Mouse (Mus musculus) cerebellum, adult 8-10 months (tissue): ENCODE data around the gene Slfn3.
"Not testable (repeated sequence)": the region's sequence is repeated elsewhere in the genome, so short reads cannot be mapped to it uniquely, and the experiment has no call there.

Experiments used
- DNase-seq: peaks from one replicate; pipeline ENCODE4 v3.0.0; 2022

Slfn3 gene

DNA sequence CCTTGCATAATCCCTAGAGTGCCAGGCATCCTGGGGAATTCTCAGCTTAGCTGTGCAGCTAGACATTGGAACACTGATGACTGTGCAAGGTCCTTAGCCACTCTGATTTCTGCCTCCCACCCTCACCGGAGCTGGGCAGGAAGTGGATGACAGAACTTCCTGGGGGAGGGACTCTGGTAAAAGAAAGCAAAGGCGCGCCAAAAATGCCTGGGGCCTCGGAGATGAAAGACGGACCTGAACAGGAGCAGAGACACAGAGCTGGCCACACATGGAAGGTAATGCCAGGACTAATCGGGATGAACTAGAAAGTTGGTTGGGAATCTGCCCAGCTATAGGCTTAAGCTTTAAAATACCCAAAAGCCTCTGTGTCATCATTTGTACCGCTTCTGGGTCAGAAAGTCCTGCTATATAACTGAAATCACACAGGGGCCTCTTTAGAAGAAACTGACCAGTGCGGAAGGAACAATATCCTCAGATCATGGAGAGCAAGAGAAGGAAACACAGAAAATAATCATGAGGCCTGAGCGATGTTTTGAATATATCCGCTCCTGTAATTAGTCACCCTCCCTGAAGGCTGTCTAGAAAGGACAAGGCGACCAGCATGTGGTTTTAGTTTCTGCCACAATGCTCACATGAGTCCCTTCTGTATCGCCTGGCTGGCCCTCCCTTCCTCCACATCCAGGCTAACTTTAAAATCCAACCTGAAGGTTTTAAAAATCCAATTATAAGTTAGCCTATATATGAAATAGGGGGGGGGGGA lies at the start of gene Slfn3:
Gene Slfn3 (plus strand): TSS at position 197 of the 760 bp plus-strand sequence.
- no peak for DNase-seq

DNA sequence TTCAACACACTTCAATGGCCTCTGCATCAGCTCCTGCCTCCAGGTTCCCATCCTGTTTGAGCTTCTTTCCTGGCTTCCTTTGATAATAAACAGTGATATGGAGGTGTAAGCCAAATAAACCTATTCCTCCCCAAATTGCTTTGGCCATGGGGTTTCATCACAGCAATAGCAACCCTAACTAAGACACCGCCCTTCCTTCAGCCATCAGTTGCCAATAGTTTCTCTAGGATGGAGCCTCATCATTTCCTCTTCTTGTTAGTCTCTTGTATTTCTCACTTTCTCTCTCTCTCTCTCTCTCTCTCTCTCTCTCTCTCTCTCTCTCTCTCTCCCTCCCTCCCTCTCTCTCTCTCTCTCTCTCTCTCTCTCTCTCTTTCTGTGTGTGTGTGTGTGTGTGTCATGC lies 42.2 kb upstream of the Slfn3 start:
- not testable (repeated sequence) for DNase-seq

DNA sequence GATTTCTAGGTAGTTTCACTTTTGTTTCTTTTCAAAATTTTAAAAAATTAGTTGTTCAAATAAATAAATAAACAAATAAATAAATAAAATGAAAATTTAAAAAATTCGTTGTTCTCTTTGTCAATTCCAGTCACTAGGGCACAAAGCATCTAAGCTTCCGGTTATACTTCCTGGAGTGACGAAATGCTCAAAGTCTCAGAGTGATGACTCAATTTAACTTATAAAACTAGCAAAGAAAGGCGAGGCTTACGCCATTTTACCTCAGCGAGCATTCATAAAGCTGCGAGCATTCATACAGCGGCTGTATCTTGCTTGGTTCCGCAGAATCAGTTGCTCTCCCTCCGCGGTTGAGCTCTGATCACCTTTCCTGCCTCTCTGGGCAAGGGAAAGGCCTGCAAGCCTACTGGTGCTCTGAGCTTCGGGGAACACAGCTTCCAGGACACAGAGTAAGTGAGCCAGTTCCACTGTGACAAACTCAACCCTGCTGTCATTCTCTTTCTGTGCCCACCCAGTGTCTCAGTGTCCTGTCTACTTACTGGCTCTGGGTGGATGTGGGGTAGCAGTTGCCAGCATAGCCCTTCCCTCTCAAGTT lies 16.1 kb upstream of the Slfn3 start, which contains the start of gene Slfn4:
Gene Slfn4 (plus strand): TSS at position 239 of the 592 bp plus-strand sequence.
- no peak for DNase-seq

DNA sequence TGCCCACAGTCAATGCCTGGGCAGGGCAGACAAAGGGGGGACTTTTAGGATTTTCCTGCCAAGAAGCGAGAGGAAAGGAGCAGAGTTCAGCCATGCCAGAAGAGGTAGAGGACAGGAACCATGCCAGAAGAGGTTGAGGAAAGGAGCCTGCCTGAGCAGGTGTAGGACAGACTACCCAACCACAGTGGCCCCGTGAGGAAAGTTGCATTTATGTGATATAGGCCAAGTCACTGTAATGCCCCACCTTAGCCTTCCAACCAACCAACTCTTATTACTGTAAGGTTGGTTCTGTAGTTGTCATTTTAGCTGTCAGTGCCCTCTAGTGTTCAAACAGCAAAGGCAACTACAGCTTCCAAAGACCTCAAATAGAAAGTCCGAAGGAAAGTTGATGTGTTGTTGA lies 871 bp downstream of the Slfn3 start:
- no peak for DNase-seq

DNA sequence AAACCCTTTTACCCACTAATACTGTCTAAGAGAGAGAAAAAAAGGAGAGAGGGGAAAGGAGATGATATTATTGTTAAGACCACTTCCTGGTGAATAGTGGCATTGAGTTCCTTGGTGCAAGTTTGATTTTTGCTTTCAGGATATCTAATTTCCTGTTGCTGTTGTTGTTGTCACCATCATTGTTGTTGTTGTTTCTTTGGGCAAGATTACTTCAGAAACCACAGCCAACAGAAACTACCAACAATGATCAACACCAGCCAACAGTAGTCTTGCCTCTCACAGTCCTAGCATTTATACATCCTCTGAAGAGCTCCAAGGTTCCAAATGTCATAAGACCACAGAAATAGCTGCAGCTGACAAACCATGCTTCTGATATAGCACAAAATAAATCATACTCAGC lies 13.9 kb downstream of the Slfn3 start:
- no peak for DNase-seq

DNA sequence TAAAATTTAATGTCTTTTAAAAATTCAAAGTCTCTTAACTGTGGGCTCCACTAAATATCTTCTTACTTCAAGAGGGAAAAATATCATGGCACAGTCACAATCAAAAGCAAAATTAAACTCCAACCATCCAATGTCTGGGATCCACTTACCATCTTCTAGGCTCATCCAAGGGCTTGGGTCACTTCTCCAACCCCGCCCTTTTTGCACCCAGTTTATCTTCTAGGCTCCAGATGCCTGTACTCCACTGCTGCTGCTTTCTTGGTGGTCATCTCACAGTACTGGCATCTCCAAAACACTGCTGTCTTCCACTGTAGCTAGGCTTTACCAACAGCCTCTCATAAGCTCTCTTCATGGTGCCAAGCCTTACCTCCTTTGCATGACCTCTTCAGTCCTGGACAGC lies 25.0 kb downstream of the Slfn3 start:
- no peak for DNase-seq

DNA sequence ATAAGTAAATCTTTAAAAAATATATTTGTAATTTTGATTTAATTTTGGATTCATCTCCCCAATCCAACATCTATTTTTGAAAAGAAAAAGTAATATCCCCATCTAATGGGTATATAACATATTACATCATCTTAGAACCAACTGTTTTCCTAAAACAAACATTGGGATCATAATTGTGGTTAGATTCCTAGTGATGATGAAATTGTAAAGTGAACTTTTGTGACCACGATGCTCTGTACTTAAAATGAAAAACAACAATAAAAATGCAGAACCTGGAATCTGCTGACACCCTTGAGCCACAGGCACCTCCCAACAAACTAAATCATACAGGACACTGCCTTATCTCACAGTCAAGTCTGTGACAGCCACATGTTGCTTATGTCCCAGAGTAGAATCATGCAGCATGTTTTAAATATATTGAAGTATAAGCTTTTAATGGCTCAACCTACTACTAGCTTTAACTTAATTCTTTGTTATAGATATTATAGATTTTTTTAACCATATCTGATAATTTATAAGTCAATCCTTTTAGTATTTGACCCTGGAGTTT lies 30.3 kb downstream of the Slfn3 start:
- no peak for DNase-seq

DNA sequence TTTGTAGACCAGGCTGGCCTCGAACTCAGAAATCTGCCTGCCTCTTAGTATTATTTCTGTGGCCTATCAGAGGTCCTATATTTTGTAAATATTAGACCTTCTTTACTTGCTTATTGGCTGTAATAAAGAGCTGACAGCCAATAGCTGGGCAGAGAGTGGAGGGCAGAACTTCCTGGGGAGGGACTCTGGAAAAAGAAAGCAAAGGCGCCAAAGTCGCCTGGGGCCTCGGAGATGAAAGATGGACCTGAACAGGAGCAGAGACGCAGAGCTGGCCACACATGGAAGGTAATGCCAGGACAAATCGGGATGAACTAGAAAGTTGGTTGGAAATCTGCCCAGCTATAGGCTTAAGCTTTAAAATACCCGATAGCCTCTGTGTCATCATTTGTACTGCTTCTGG lies 32.2 kb downstream of the Slfn3 start:
- no peak for DNase-seq

DNA sequence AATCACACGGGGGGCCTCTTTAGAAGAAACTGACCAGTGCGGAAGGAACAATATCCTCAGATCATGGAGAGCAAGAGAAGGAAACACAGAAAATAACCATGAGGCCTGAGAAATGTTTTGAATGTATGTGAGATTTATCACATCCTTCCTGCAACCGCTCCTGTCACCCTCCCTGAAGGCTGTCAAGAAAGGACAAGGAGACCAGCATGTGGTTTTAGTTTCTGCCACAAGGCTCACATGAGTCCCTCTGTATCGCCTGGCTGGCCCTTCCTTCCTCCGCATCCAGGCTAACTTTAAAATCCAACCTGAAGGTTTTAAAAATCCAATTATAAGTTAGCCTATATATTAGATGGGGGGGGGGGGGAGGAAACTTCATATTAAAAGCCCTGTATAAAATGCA lies 32.7 kb downstream of the Slfn3 start:
- not testable (repeated sequence) for DNase-seq

DNA sequence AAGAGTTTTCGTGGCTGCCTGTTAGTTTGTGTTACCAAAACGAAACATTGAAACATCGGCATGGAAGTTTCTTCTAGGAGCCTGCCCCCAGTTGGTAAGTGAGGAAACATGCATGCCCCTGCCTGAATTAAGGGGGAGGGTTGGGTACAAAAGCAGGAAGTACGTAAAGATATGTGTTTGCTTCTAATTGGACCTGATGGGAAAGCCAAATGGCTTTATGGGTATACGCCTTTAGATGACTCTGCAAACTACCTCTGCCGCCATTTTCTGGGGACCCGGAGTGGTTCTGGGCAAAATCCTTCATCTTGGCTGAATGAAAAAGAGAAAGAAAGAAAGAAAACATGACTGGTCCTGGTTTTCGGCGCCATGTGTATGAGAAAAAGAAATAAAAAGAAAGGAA lies 33.1 kb downstream of the Slfn3 start:
- DNase-seq: no peak

DNA sequence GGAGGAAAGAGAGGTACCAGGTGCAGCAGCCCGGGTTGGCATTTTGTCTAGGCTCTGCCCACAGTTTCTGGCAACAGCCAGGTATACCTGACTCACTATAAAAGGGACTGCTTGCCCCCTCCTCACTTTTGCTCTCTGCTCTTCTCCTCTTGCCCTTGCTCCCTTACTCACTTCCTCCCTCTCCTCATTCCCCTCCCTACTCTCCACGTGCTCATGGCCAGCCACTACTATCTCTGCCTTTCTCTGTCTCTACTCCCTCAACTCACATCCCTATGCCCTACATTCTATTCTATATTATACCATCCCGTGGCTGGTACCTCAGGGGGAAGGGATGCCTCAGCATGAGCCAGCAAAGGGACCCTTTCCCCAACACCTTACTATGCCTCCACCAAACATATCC lies 33.6 kb downstream of the Slfn3 start:
- DNase-seq: no peak

DNA sequence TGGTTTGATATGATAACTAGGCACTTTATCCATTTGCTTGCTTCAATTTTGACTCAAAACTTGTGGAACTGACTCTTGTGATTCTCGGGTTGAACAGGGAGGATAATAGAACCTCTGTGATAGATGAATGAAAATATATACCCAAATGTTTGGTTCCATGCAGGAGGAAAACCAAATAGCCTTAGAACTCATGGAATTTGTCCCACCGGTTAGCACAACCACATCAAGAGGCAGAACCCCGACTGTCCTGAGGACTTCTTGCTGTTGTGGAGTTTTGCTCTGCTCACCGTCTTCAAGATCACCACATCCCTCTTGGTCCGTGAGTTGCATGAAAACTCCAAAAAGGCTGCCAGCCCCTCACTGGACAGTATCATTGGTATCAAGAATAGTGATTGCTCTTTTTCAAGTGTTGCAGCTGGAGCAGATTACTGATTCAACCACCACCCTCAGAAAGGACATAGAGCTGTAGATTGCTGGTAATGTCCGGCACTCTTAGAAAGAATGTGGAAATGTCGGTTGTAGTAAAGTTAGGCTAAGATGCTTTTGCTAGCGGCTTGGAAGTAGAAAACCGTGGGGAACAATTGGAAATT lies 34.3 kb downstream of the Slfn3 start:
- DNase-seq: no peak

DNA sequence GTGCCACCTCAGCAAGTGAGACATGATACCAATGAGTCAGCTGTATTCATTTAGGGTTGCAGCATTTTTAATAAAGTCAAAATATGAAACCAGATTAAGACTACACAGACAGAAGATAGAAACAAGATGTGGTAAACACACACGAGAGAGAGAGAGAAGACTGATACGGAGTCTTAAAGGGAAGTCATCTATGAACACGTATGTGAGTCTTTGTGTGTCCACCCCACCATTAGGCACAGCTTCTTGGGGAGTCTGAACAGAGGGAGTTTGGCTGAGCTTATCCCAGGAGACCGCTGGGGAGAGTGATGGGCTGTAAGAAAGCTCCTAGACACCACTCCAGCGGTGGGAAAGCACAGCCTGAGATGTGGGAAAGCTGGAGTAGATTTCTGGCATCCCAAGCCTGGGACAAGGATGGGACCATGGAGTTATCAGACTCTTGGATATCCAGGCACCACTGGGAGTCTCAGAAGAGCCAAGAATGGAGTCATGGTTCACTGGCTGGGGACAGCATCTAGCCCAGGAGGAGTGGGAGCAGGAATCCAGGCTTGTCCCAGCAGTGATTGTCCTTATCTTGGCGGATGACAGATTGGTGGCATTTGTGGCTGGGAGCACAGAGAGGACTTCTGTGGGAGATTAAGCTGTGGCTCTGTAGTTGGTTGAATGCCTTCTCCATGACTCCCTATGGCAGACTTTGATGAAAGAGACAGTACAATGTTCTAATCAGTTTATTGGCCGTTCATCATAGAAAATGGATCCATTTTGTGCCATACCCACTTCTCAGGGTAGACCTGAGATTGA lies 37.0 kb downstream of the Slfn3 start:
- no peak for DNase-seq

DNA sequence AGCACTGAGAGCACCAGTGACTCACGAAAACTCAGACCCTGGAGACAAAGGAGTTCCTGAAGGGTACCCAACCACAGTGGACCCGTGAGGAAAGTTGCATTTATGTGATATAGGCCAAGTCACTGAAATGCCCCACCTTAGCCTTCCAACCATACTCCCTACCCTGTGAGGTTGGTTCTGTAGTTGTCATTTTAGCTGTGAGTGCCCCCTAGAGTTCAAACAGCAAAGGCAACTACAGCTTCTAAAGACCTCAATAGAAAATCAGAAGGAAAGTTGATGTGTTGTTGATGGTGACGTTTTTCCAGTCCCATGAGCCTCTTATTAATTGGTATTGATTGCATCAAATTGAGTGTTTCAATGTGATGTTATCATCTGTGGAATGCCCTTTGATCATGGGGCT lies 39.8 kb downstream of the Slfn3 start:
- DNase-seq: peak; percentile 0

DNA sequence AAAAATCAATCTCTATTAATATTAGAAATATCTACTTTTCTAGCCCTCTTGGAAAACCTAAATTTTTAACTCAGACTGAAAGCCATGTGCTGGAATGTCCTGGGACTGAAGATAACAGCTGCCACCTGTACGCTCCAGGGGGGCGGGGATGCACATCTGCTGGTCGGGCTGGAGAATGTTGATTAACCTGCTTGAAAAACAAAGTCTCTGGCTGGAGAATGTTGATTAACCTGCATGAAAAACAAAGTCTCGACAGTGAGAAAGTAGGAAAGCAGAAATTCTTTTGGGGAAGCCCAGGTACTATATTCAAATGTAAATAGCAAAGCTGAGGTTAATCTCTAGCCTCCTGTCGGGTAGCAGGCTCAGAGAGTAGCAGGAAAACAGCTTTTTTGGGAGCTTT lies 42.5 kb downstream of the Slfn3 start:
- not testable (repeated sequence) for DNase-seq

DNA sequence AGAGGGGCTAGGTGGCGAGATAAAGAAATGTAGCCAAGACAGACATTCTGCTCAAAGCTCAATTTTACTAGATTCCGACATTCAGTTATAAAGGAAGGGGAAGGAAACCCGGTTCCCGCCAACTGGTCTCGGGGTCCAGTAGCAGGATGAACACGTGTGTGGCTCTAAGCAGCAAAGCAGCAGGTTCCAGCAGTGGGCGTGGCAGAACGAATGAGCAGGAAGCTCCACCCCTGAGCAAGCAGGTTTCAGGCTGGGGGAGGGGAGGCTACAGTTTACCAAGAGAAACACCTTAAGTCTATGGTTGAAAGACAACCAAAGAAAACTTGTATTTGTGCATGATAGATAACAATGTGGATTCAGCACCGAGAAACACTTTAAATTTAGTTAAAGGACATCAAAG lies 46.3 kb downstream of the Slfn3 start:
- DNase-seq: not testable (repeated sequence)

DNA sequence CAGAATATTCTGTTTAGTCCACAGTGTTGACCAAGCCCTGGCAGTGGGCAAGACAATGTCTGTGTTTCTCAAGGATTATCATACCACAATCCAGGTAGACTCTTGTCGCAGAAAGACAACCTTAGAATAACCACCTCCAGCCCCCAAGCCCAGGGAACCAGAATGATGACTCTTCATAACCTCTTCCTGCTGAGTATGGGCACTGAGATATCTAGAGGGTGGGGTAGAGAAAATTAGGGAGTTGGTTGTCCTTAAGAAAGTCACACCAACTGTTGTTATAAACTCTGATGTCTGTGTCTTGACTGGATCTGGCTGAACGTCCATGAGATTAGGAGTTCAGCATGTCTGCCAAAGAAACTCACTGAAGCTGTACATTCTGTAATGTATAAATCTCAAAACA lies 47.3 kb downstream of the Slfn3 start:
- DNase-seq: no peak

DNA sequence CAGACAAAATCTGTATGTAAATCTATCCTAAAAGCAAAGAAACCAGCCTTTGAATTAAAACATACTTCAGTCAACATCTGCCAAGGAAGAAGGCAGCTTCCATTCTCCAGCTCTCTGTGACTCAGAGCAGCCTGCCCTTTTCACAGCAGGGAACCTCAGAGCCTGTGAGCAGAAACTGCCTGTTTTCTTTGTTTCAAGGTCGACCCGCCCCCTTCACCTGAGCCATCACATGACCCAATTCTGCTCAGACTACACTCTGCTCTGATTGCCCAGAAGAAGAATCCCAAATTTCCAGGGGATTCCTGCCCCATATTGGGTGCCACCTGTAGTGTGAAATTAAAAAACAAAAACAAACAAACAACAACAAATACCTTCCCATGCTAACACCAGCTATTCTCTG lies 48.7 kb downstream of the Slfn3 start:
- DNase-seq: no peak

DNA sequence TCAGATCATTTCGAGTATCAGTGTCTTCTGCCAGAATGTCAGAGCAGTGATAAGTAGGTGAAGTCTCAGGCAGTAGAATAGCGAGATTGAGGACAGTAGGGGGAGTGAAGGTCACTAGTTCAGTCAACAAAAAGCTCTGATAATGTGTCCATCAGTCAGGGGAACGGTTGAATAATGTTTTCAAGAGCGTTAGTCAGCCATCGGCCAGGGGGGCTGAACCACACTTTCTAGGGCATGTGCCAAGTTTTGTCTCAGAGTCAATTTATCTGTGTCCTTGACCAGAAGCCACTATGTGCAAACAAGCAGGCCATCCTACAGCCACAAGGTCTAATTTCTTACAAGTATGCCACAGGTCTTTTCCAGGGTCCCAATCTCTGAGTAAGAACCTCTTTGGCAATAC lies 66.1 kb downstream of the Slfn3 start:
- DNase-seq: not testable (repeated sequence)

DNA sequence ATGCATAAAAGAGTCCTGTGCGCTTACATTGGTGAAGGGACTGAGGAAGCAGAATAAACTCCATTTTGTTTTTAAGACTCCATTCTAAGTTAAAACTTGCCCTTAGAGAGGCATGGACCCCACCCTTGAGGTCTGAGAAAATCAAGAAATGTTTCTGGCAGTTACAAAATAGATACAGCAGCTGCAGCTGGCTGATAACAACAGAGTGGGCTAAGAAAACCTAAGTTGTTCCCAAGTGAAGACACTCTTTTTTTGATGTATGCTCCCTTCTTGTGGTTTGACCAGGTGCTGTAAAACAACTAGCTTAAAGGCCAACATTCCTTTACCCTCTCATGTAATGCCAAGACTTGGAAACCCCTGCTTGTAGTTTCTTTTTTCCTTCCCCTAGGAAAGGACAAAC lies 71.5 kb downstream of the Slfn3 start:
- no peak for DNase-seq

DNA sequence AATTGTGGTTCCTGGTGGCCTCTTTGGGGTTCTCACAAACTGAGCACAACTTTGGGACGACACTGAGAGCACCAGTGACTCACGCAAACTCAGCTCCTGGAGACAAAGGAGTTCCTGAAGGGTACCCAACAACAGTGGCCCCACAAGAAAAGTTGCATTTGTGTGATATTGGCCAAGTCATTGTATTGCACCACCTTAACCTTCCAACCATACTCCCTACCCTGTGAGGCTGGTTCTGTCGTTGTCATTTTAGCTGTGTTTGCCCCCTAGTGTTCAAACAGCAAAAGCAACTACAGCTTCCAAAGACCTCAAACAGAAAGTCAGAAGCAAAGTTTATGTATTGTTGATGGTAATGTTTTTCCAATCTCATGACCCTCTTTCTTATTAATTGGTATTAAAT lies 72.0 kb downstream of the Slfn3 start:
- no peak for DNase-seq
